Mouse (Mus musculus) CH12.LX (cell line): ENCODE measurements around the gene Ier2.

Source experiments
- BHLHE40 ChIP-seq: IDR thresholded peaks from 2 replicates; pipeline ENCODE4 v1.6.1; 2011; ENCODE audit warnings: mild to moderate bottlenecking, low read depth, low read length, improper control_type of control experiment
- CTCF ChIP-seq, 2 experiments: IDR thresholded peaks in 1 of 2; conservative IDR thresholded peaks in 1 of 2; 2 replicates each; pipeline ENCODE4 v1.5.1; 2011 to 2012; ENCODE audit warnings: low read depth in 2 of 2, low read length in 2 of 2, improper control_type of control experiment in 1 of 2, inconsistent platforms in 1 of 2, mild to moderate bottlenecking in 1 of 2, moderate library complexity in 1 of 2
- EP300 ChIP-seq: IDR thresholded peaks from 2 replicates; pipeline ENCODE4 v1.6.1; 2011; ENCODE audit warnings: low read length, improper control_type of control experiment
- ETS1 ChIP-seq: conservative IDR thresholded peaks from 2 replicates; pipeline ENCODE4 v1.6.1; 2012; ENCODE audit warnings: low read depth, mild to moderate bottlenecking, inconsistent platforms, low read length, improper control_type of control experiment, moderate library complexity
- JUND ChIP-seq: conservative IDR thresholded peaks from 2 replicates; pipeline ENCODE4 v1.6.1; 2011; ENCODE audit warnings: low read depth, low read length, improper control_type of control experiment
- MEF2A ChIP-seq: IDR thresholded peaks from 2 replicates; pipeline ENCODE4 v1.6.1; 2014; ENCODE audit warnings: low read depth, mild to moderate bottlenecking, inconsistent platforms, low read length, improper control_type of control experiment, borderline replicate concordance
- POLR2A ChIP-seq: IDR thresholded peaks from 2 replicates; pipeline ENCODE4 v1.6.1; 2011; ENCODE audit warnings: low read depth, mild to moderate bottlenecking, improper control_type of control experiment, low read length
- TBP ChIP-seq: conservative IDR thresholded peaks from 2 replicates; pipeline ENCODE4 v1.6.1; 2011; ENCODE audit warnings: low read depth, low read length, improper control_type of control experiment
- USF1 ChIP-seq: IDR thresholded peaks from 2 replicates; pipeline ENCODE4 v1.6.1; 2014; ENCODE audit warnings: low read depth, mild to moderate bottlenecking, inconsistent platforms, low read length, improper control_type of control experiment
- USF2 ChIP-seq: conservative IDR thresholded peaks from 2 replicates; pipeline ENCODE4 v1.6.1; 2011; ENCODE audit warnings: low read depth, low read length, improper control_type of control experiment
- ZC3H11A ChIP-seq: IDR thresholded peaks from 2 replicates; pipeline ENCODE4 v1.6.1; 2012; ENCODE audit warnings: low read depth, mild to moderate bottlenecking, inconsistent platforms, low read length, improper control_type of control experiment
- ZKSCAN1 ChIP-seq: IDR thresholded peaks from 2 replicates; pipeline ENCODE4 v1.6.1; 2012; ENCODE audit warnings: low read depth, inconsistent platforms, low read length, improper control_type of control experiment, borderline replicate concordance
- ZMIZ1 ChIP-seq: IDR thresholded peaks from 2 replicates; pipeline ENCODE4 v1.6.1; 2012; ENCODE audit warnings: low read depth, mild to moderate bottlenecking, inconsistent platforms, low read length, improper control_type of control experiment
- ZNF384 ChIP-seq: IDR thresholded peaks from 2 replicates; pipeline ENCODE4 v1.6.1; 2012; ENCODE audit warnings: low read depth, low read length, improper control_type of control experiment, inconsistent platforms

- TF ChIP-seq BHLHE40 (no peak), ZNF384 (no peak), MEF2A (no peak), POLR2A (no peak), ETS1 (no peak), ZKSCAN1 (no peak), CTCF (conservative IDR thresholded peaks at IDR 0.05 in 1 of 2, IDR thresholded peaks at IDR 0.05 in 1 of 2; ENCODE audit: low read depth in 2 of 2, low read length in 2 of 2) (no peak), ZMIZ1 (no peak), TBP (no peak), EP300 (no peak), JUND (no peak), ZC3H11A (no peak), USF2 (no peak), USF1 (no peak)
These were observed 6.5 kb downstream of the Ier2 start for GRCm38 (mm10) chr8:84656191-84656525.
